Mouse (Mus musculus) liver, embryonic 14.5 days (tissue): ENCODE results near the gene U2surp. TPM values are rescaled to one million over a fixed set of nuclear protein-coding genes. Genes with fewer than 3 reads are reported as not detected.

ENCODE experiments used
- ATAC-seq: fragments of 200-750 bp; cut with Nextera tagmentation; 2 replicates; pipeline ENCODE4 v1.8.0; 2017; ENCODE audit warnings: moderate number of reproducible peaks, mild to moderate bottlenecking, moderate library complexity; ENCODE audit not compliant: insufficient read depth
- DNase-seq, 3 experiments: peaks; one replicate each; pipeline ENCODE4 v3.0.0-alpha.2; 2012 to 2013; ENCODE audit warnings: low read depth in 3 of 3, low spot score in 3 of 3
- H3K27ac ChIP-seq: fragments of 300-500 bp; sonication (generic); 2 replicates; pipeline ENCODE4 v1.5.1; 2014; ENCODE audit warnings: moderate library complexity, mild to moderate bottlenecking, control low read depth, inconsistent platforms
- H3K27me3 ChIP-seq: fragments of 300-500 bp; sonication (generic); 2 replicates; pipeline ENCODE4 v1.6.1; 2014; ENCODE audit warnings: mild to moderate bottlenecking, low read length, moderate library complexity; ENCODE audit not compliant: control insufficient read depth, insufficient read depth
- H3K36me3 ChIP-seq: fragments of 300-500 bp; sonication (generic); replicated peaks from 2 replicates; pipeline ENCODE4 v1.6.1; 2014; ENCODE audit warnings: low read depth; ENCODE audit not compliant: control insufficient read depth, insufficient read depth
- H3K4me1 ChIP-seq, 2 experiments: fragments of 200-500 bp in 1 of 2; fragments of 300-500 bp in 1 of 2; sonication (generic) in 1 of 2; replicated peaks; 2 replicates each; pipeline ENCODE4 v1.6.1; 2012 to 2014; ENCODE audit warnings: antibody characterized with exemption in 1 of 2, inconsistent platforms in 1 of 2, low read length in 1 of 2; ENCODE audit not compliant: control insufficient read depth in 2 of 2, insufficient read depth in 2 of 2
- H3K4me2 ChIP-seq: fragments of 300-500 bp; sonication (generic); 2 replicates; pipeline ENCODE4 v1.6.1; 2014; ENCODE audit warnings: low read depth, mild to moderate bottlenecking, control low read depth, moderate library complexity
- H3K4me3 ChIP-seq, 2 experiments: fragments of 200-500 bp in 1 of 2; fragments of 300-500 bp in 1 of 2; sonication (generic) in 1 of 2; 2 replicates each; pipeline ENCODE4 v1.5.1; 2012 to 2014; ENCODE audit warnings: low read depth in 2 of 2, low read length in 2 of 2, mild to moderate bottlenecking in 2 of 2, control low read depth in 1 of 2, inconsistent platforms in 1 of 2, moderate library complexity in 1 of 2; ENCODE audit not compliant: insufficient read depth in 1 of 2
- H3K9ac ChIP-seq: fragments of 300-500 bp; sonication (generic); replicated peaks from 2 replicates; pipeline ENCODE4 v1.6.1; 2014; ENCODE audit warnings: mild to moderate bottlenecking, control low read depth, moderate library complexity
- H3K9me3 ChIP-seq: fragments of 300-500 bp; sonication (generic); 2 replicates; pipeline ENCODE4 v1.6.1; 2016; ENCODE audit warnings: low read length, mixed read lengths; ENCODE audit not compliant: control insufficient read depth
- CTCF ChIP-seq: IDR thresholded peaks from 2 replicates; pipeline ENCODE4 v1.5.1; 2016; ENCODE audit warnings: antibody characterized with exemption, low read depth, control low read depth
- EP300 ChIP-seq: IDR thresholded peaks from 2 replicates; pipeline ENCODE4 v1.6.1; 2016; ENCODE audit warnings: antibody characterized with exemption, low read depth
- WGBS: fragments of 180-500 bp; shearing (Covaris S2); extraction: QIAGEN DNeasy Blood & Tissue Kit; methylation state at CpG from one replicate; pipeline ENCODE4 v1.1.7; 2014; ENCODE audit not compliant: insufficient replicate concordance; 5-methylcytosine and 5-hydroxymethylcytosine counted together
- polyA plus RNA-seq, 2 experiments: library from polyadenylated mRNA; depleted of rRNA in 1 of 2; stranded (reverse) in 1 of 2; unstranded in 1 of 2; fragments of >200 nt; fragmentation: Nextera tagmentation in 1 of 2; extraction: Ambion mirVana in 1 of 2; gene quantifications; 2 replicates each; pipeline versions ENCODE4 v1.2.1 to v1.2.3; 2012 to 2014

The U2surp gene
- polyA plus RNA-seq, 2 experiments = 12.4 to 57.4 TPM

GRCm38 (mm10) chr9:95539176-95539800, 27.5 kb upstream of the U2surp start:
- WGBS = 62% methylated on average over 2 of the region's 2 CpGs
- TF ChIP-seq EP300 (no peak), CTCF (no peak)
- ATAC-seq (no peak), DNase-seq (no peak)
- no peak overlapping the region for H3K9ac ChIP-seq
- peaks cover 0 to 11% of the 10 kb centered on the region in 2 experiments; a peak in 1 of 4 replicates for H3K4me1 ChIP-seq
- no peaks in the 10 kb centered on the region for H3K9me3 ChIP-seq
- H3K27ac ChIP-seq = no peak overlapping the region
- no peak overlapping the region for H3K4me2 ChIP-seq
- H3K4me3 ChIP-seq = no peak overlapping the region
- H3K36me3 ChIP-seq = no peaks in the 10 kb centered on the region
- H3K27me3 ChIP-seq = no peaks in the 10 kb centered on the region

DNA sequence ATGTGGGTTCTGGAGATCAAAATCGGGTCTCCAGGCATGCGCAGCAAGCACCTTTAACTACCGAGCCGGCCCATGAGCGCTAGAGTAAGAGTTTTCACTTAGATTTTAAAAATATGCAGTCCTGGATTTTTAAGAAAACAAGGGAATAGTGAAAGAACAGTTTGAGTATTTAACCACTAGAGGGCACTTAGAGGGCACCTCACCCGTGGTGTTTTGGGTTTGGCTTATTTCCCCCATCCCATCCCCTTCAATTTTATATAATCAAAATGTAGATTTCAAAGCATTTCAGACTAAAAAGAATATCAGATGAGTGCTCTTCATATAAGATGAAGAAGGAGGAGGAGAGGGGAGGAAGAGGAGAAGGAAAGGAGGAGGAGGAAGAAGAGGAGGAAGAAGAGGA, 22.0 kb upstream of the U2surp start:
- Histone ChIP-seq H3K9ac (no peak overlapping the region), H3K27ac (no peak overlapping the region), H3K27me3 (no peaks in the 10 kb centered on the region), H3K4me3 (no peak overlapping the region), H3K9me3 (no peaks in the 10 kb centered on the region), H3K4me2 (no peak overlapping the region), H3K4me1 (no peaks in the 10 kb centered on the region), H3K36me3 (no peaks in the 10 kb centered on the region)
- TF ChIP-seq CTCF (peak; percentile 32), EP300 (no peak)
- ATAC-seq (no peak), DNase-seq (no peak)
- WGBS = 28% methylated on average over 6 of the region's 6 CpGs

DNA sequence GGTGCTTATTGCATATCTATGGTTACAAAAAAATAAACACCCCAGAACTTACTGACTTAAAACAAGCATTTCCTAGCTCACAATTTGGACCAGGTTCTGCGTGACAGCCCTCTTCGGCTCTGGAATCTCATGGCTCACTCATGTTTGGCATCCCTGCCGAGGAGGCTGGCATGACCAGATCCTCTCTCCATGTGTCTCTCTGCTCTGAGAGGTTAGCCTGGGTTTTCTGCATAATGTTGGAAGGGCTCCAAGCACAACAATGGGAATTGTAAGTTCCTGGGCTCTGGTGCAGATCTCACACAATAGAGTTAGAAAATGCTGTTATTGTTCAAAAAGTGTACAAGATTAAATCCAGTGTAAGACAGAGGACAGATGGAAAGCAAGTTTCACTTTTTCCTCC, 19.3 kb upstream of the U2surp start:
- Histone ChIP-seq H3K9me3 (no peaks in the 10 kb centered on the region), H3K27me3 (no peaks in the 10 kb centered on the region), H3K9ac (no peak overlapping the region), H3K4me1 (peaks cover 0 to 3% of the 10 kb centered on the region in 2 experiments; a peak in 3 of 4 replicates), H3K36me3 (no peaks in the 10 kb centered on the region), H3K27ac (no peak overlapping the region), H3K4me3 (no peak overlapping the region), H3K4me2 (no peak overlapping the region)
- WGBS = 73% methylated on average over 3 of the region's 3 CpGs
- no peak for DNase-seq
- no peak for TF ChIP-seq CTCF
- TF ChIP-seq EP300 = no peak
- ATAC-seq = no peak

DNA sequence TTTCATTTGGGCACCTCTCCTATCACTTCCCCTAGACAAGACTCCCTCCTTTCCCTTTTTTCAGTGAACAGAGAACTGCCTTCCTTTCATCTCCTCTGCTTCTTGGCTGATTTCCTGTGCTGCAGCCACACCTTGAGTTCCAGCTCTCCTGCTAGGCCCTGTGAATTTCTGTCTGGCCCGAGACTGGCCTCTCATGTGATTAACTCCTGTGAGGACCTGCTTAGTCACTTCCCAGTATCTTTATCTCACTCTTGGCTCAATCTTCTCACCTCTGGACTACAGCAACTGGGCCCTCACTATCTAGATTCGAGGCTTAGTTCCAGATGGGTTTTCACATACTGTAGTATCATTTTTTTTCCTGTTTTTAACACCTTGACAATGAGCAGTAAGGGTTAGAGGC, 15.9 kb upstream of the U2surp start:
- Histone ChIP-seq H3K4me1 (peaks cover 0 to 3% of the 10 kb centered on the region in 2 experiments; a peak in 3 of 4 replicates), H3K9ac (no peak overlapping the region), H3K4me2 (no peak overlapping the region), H3K27ac (no peak overlapping the region), H3K4me3 (no peak overlapping the region), H3K27me3 (no peaks in the 10 kb centered on the region), H3K9me3 (no peaks in the 10 kb centered on the region), H3K36me3 (no peaks in the 10 kb centered on the region)
- 10% methylated on average over 2 of the region's 2 CpGs for WGBS
- DNase-seq = no peak
- ATAC-seq = no peak
- no peak for TF ChIP-seq EP300
- TF ChIP-seq CTCF = no peak

DNA sequence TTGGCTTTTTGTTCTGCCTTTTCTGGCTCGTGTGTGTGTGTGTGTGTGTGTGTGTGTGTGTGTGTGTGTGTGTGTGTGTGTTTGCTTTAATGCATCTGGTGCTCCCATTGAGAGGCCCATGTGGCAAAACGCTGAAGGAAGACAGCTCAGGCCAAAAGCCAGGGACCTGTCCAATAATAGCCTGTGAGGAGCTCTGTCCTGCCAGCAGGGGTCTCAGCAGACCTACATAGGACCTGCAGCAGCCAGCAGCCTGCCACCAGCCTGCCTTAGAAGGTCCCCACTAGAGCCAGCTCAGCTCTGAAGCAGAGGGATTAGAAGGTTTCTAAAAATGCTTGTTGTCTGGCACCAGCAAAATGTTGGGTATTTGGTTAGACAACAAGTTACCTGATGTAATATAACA, 14.2 kb upstream of the U2surp start:
- no peaks in the 10 kb centered on the region for H3K36me3 ChIP-seq
- DNase-seq (no peak), ATAC-seq (no peak)
- H3K4me2 ChIP-seq = no peak overlapping the region
- no peak overlapping the region for H3K9ac ChIP-seq
- no peak overlapping the region for H3K27ac ChIP-seq
- no peaks in the 10 kb centered on the region for H3K27me3 ChIP-seq
- TF ChIP-seq CTCF (peak; percentile 71), EP300 (no peak)
- no peaks in the 10 kb centered on the region for H3K9me3 ChIP-seq
- H3K4me3 ChIP-seq = no peak overlapping the region
- WGBS = 20% methylated on average over 2 of the region's 2 CpGs
- H3K4me1 ChIP-seq = peaks cover 0 to 7% of the 10 kb centered on the region in 2 experiments; a peak in 3 of 4 replicates
